Mouse (Mus musculus) mature B cell (primary cell): Measurements from ENCODE around the gene Bcar3.

Experiments used
- in situ Hi-C: fragments of 300-500 bp; cut with MboI; formaldehyde crosslinking; loops from 2 replicates; pipeline ENCODE4 v1.14.3; 2019

The Bcar3 gene

DNA sequence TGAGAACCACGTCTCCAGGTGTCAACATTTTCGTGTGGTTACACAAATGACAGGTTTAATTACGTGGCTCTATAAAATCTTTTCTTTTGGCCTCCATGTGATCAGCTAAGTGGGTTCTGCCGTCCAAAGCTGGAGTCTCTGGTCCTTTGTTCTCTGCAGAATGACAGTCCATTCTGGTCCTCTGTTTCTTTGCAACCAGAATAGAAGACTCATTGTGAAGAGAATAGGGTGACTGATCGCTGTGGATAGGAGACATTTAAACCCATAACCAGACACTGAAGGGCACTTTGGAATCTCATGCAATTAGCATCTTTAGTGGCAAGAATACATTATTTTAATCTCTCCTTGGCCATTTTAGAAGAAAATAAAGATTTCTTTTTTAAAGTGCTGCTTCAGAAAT is 187.1 kb downstream of the Bcar3 start:
- in situ Hi-C loops, result no loop called here

DNA sequence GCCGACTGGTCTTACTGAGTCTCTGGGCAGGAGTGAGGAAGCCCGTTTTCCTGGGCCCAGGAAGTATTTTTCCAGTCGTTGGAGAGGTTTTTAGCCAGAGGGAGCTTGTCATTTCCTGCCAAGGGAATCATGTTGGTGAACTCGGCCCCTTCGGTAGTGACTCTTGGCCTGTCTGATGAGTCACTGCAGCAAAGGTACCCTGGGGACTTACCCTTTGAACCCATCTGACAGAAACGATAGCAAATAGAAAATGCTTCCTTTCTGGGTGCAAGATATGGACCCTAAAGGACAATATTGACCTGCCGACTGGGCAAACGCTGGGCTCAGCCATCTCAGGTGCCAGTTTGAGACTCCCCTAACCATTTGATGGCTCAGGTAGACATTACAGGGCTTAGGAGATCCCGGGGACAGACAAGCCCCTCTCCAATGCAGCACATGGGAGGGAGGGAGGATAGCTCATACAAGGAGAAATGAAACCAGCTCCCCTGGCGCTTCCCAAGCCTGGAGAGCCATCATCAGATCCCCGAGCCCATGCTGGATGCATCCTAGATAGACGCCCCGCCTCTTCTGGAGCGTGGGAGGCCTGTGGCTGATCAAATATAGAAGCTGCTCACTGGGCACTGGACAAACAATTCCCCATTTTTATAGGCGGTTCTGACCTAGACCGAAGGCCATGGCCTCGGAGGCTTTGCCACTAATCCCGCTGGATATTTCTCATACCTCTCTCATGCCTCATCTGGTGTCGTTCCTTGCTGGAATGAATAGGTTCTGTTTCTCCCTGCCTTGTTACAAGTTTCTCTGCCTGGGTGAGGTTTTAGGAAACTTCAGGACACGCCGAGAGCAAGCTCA is 188.2 kb downstream of the Bcar3 start:
- in situ Hi-C loops, result no loop called here

DNA sequence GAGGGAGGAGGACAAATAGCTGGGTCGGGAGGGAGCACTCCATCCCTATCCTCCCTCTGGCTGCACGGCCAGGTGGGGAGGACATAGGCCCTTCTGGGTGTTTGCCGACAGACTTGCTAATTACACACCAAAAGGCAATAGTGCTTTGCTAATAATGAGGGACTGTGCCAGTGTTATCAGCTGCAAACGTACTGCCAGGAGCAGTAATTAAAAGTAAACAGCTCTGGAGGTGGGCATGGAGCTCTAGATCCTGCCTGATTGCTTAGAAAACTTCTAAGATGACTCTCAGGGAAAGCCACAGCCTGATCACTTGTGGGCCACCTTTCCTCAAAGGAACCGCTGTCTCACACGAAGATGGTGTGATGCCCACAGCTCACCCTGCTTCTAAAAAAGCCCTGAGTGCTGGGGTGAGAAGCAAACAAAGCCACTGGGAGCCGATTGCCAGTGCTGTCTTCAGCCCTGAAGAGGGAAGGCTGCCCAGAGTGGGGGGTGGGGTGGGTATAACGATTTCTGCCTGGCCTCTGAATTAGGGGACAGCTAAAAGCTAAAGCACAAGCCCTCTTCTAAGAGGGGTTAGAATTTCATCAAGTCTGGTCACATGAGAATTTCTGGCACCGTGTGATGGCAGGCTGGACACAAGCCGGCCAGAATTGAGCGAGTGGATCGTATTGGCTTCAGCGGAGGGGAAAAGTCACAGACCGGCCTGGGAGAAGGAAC is 189.3 kb downstream of the Bcar3 start:
- in situ Hi-C loops, result no loop called here

DNA sequence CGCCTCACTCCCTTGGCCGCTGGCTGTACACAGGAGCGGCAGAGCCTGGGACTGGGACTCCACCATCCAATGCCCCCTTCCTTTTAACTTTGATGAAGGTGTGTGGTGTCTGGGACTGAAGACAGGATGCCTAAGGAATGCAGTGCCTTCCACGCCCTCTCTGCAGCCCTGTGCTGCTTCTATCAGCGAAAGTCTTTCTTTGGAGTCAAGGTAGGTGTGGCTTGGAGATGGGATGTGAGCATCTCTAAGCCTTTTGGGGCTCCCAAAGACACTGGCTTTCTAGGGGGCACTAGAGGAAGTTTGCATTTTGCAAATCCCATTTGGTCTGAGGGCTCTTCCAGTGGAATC is 189.8 kb downstream of the Bcar3 start:
- in situ Hi-C loops, result no loop called here

DNA sequence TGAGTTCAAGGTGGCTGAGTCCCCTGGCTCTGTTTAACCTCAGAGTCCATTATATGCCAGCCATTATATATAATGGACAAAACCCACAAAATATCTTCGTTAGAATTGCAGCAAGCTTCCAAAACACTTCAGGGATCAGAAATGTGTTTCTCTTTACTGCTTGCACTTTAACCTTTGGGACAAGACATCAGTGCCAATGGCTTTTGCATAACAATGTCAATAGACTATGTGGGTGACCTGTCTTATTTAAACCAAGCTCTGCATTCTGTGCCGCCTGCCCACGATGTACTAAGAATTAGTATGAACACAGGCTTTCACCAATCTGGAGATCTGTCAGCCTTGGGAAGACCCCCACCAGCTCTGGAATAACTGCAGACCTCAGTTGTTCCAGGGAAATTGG is 190.4 kb downstream of the Bcar3 start:
- in situ Hi-C loops, result no loop called here

DNA sequence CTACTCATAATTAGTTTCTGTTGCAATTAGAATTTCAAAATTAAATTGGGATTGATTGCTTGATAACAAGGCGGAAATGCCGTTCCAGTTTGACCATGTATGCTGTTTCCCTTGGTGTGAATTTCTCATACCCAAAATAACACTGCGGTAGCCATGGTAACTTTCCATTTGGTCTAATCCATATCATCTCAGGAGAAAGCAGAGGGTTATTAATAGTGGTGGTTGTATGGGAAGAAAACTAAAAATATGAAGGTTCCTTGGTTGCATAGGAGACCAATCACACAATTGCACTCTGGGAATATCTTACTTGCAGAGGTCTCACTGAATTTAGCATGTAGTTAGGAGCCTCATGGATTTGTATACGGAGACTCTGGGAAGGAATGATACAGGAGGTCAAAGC is 191.8 kb downstream of the Bcar3 start:
- in situ Hi-C loops, result no loop called here

DNA sequence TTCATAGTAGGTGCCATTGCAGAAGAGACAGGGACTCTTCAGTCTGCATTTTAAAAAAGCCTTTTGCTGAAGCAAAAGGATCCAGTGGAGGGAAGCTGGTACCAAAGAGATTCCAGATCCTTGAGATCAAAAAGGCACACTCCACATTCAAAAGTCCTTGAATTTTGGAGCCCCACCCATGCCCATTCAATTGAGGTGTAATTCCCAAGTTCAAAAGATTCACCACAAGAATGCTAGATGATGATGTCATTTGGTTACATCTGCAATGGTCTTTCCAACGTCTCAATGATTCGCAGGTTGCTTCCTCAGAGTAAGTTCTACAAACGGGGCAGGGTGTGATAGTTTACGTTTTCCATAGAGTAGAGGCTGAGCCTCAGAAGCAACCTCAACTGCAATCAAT is 192.3 kb downstream of the Bcar3 start:
- in situ Hi-C loops, result no loop called here

DNA sequence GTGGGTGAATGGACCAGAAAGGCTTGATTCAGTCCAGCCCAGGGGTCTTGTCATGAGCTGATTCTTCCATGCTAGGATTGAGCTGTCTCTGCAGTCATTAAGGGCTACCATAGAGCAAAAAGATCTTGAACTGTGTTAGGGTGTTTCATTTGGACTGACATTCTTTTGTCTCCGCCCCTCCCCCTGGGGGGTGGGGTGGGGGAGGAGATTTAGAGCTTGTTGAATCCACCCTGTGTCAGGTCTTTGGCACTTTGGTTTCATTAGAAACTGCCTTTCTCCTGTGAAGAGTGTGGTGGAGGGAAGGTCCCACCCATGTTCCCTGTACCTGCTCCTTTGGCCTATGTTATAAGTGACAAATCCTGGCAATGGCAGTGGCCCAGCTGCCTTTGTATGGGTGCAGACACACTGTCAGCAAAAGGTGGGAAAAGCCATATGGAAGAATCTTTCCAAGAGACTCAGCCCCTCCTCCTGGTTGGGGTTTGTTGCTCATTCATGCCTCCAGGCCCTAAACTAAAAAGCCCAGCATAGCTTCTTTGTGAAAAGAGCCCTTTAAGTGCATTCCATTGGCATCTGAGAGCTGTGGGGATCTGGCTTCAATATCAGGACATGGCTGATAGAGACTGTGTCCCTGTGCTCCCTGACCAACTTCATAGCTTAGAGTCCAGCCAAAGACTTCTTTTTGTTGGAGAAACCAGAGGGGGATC is 194.3 kb downstream of the Bcar3 start:
- in situ Hi-C loops, result no loop called here

DNA sequence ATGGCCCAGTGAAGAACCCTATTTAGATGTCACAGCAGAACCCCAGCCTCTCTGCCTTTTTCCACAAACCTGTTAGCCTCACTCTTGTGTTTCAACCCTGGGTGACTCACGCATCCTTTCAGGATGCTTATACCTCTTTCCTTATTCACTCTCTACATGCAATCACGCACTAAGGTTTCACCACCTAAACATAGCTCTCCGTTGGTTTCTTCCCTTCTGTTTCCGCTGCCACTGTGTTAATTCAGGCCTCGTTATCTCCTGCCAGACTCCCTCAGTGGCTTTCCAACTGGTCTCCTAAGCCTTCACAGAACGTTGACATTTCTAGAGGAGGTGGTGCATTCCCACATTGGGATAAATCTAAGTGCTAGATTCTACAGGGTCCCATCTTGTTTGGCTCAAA is 196.6 kb downstream of the Bcar3 start:
- in situ Hi-C loops, result no loop called here

DNA sequence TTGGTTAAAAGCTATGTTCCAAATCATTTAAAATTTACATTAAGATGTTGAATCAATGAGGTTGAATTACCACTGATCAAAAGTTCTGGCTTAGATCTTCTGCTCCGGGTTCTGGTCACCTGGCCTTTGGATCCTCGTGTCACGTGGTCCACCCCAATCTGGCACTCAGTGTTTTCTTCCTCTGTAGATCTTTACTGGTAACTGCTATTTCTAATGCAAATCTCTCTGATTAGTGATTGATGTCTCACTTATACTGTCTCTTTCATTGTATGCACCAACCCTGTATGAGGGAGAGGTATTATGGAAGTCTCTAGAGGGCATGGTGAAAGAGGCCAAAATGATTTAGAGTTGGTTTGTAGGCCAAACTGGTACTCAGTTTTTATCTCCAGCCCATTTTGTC is 198.1 kb downstream of the Bcar3 start:
- in situ Hi-C loops, result no loop called here

DNA sequence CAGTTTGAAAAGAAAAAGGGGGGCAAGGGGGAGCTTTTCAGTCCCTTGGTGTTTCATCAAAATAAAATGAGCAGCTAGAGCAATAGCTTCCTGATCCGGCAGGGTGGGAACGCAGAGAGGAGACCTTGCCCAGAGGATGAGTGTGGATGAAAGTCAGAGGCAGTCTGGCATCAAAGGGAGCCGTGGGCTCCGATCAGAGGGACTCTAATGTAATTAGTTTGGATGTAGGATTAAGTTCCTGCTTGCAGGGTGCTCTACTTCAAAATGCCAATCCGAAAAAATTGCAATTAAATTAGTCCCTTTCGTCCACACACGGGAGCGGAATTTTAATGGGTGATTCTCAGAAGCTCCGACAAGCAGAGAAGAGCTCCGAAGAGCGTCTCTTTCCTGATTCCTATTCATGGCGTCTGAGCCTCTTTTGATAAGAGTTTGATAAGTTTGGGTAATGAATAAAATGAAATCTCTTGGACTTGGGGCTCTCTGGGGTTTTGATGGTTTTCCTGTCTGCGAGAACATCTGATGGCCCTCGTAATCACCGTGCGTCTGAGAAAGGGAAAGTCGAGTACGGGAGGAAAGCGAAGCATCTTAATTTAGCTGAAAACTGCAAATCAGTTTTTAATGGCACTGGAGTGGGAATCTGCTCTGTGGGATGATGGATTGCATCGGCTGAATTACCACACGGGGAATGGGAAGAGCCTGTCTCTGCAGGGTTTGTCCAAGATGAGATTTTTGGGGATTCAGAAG is 199.1 kb downstream of the Bcar3 start:
- in situ Hi-C loops, result no loop called here

DNA sequence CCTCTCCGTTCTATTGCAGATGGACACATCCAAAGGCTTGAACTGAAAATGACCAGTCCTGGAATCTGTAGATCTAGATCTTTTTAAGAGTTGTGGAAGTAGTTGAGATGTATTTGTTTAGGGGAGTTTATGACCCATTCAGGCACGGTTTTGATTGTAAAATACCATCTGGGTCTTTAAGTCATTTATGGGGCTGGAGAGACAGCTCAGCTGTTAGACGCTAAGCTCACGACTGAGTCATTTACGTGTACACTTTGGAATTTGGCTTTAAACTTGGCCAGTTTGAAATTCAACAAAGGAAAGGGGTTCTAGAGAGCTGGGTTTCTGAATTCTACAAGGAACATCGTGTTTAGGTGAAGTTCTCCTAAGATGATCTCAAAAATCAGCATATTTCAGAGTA is 200.8 kb downstream of the Bcar3 start:
- in situ Hi-C loops, result no loop called here

DNA sequence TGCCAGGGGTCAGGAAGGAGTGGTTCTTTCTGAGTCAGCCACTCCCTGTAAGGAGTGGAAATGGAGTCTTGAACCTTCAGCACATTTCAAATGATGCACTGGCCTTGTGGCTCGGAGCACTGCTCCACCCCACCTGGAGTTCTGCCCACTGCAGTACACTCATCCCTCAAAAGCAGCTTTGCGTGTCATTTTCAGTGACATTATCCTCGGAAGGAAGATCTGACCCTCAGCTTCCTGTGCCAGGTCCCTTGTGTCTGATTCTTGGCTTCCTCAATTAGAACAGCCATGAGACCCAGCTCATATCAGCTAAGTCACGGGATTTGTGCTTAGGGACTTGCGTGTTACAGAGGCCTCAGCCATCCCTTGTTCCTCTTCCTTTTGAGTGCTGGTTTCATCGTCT is 203.9 kb downstream of the Bcar3 start:
- in situ Hi-C loops, result no loop called here

DNA sequence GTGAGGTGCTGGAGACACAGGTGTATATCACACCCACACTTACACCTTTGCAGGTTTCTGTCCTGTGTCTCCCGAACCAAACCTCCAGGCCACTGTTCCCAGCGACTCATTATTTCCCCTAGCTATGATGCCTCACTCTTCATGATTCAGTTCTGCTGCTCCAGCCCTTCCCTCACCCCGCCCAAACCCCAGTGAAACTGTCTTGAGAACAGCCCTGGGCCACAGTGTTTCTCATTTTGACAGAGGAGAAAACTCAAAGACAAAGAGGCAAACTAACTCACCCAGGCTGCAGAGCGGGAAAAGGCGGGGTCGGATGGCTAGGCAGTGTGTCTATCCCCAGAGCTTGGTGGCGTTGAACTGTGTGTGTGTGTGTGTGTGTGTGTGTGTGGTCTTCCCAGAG is 204.6 kb downstream of the Bcar3 start:
- in situ Hi-C loops, result no loop called here

DNA sequence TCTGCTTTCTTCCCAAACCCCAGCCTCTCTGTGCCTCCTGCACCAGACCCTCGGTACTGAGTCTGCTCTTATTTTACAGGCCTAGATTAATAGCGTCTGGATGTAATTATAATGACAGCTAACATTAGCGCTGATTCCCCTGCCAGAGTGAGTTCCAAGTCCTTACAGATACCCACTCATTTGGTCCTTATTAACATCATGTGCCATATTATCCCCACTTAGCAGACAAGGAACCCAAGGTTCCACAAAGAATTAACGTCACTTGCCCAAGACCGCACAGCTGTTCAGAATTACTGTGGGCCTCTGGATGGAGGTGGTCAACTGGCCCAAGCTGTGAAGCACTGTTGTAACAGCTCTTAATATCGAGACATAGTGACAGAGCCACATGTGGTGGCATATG is 205.7 kb downstream of the Bcar3 start:
- in situ Hi-C loops, result no loop called here

DNA sequence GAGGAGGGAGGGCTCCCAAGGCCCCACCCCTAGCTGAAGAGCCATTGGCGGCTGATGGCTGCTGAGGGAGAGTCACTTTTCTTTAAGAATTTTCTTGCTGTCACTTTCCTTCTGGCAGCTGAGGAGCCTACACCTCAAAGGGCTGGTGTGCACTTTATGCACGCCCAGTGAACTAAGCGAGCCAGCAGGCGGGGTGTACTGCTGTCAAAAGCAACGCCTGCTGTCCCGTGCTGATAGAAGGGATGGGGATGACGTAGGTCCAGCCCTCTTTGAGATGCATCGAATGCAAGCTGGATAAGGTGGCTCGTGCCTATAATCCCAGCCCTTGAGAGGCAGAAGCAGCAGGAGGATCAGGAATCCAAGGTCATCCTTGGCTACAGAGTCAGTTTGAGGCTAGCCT is 207.0 kb downstream of the Bcar3 start:
- in situ Hi-C loops, result no loop called here

DNA sequence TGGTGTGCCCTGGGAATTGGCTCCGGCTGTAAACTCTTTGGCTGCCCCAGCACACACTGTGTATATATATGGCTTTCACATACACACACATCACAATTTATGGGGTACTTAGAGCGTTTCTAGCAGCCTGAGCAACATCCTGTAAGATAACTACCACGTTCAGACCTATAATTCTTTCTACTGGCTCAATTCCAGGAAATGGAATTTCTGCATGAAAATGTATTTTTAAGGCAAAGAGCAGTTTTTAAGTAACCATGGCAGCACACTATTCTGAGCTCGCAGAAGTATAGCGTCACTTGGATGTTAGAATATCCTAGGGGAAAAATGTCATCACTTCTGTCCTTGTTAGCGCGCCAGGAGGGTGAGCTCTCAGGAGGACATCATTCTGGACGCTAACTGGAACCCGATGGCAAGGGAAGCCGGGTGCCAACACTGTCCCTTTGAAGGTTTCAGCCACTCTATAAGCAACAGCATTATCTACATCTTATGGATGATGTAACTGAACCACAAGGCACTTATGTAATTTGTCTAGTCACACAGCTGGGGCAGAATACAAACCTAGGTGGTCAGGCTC is 212.5 kb downstream of the Bcar3 start:
- in situ Hi-C loops, result no loop called here

DNA sequence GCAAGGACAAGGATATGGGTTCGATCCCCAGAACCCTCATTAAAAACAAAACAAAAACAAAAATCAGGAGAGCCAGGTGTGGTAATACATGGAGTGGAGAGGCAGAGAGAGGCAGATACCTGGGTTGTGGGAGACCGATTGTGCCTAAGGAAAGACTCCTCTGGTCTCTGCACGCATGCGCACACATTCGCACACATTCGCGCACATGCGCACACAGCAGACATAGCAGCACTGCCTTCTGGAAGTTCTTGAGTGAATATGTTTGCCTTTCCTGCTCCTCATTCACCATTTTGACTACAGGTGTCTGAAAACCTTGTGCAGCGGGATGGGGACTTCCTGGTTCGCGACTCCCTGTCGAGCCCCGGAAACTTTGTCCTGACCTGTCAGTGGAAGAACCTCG is 213.9 kb downstream of the Bcar3 start:
- in situ Hi-C loops, result no loop called here

DNA sequence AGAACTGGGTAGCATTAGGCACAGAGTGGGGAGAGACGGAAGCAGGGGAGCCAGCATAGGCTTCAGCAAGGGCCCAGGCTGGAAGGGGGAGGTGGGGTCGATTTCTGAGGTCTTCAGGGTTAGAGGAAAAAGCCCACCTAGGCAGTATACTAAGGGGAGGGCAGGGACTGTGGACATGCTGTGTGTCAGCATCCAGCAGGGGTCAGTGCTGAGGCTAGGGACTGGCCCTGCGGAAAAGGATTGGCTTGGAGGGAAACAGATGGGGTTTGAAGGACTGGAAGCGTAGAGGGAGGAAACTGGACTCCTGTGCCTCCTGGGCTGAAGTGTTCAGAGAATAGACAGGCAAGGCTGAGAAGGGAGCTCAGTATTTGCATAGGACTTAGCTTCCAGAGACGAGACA is 215.1 kb downstream of the Bcar3 start:
- in situ Hi-C loops, result no loop called here

DNA sequence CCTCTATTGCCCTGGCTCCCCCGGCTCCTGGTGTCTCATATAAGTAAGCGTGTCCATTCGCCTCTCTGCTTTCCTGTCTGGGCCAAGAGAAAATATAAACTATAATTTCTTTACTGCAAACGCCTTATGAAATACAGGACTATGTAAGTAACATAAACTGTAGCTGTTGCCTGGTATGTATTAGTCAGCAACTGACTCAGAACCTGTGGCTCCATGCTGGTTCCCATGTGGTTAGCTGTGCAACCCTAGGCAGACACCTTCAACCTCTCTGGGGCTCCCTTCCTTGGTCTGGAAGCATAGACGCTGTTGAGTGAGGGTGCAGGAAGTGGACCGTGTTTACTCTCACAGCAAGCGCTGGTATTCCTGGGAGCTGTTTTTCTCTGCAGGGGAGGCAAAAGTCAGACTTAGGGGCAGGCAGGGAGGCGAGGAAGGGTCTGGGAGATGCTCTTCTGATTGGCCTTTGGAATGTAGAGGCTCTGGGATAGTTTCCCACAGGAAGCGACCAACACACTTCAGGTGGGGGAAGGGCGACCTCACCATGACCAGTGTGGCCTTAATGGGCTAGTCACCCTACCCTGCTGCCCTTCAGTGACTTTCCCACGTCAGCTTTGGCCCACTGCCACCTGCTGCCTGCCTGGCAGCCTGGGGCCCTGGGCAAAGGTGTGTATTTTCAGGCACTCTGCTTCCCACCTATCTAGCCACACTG is 215.8 kb downstream of the Bcar3 start:
- in situ Hi-C loops, result no loop called here

DNA sequence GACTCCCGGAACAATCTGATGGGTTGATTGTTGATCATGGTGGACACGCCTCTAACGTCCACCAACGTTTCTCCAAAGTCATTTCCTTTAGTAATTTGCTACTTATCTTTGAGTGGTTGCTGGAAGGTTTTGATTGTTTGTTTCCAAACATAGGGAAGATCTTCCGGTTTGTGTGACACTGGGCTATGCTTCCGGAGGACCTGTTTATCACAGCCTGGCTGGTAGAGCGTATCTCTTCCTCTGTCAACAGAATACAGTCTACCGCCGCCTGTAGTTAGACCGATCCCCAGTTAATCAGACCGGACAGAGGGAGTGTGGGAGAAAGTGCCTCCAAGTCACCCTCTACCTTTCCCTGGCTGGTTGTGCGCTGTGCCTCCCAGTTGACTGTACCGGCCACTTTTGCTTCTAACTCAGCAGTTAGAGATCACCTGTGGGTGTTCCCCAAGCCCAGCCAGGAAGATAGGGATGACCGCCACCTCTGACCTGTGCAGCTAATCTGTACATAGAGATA is 216.4 kb downstream of the Bcar3 start:
- in situ Hi-C loops, result no loop called here
